Mouse (Mus musculus): ENCODE results near the gene Ppp2r1b.

DNA sequence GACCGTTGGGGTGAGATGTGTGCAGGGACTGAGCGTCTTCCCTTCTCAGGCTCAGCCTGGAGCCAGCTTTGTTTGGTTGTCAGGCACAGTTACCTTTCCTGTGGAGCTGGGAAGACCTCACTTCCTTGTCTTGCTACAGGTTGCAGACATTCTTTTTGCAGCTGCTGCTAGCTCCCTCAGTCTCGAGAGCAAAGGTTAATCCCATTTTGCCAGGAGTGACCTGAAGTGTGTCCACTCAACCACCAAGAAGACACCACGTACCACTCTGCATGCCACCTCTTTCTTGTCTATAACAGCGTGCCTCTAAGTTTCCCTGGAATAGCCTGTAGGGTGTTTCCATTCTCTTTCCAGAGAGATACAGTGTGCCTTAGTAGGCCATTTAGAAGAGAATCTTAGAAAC, 3.7 kb downstream of the Ppp2r1b start:
- no peak for TF ChIP-seq GATA1 (IDR thresholded peaks at IDR 0.05; ENCODE audit: low read length)
- no peak for TF ChIP-seq TAL1 (IDR thresholded peaks at IDR 0.05; ENCODE audit: low read length)
